Mouse (Mus musculus) stomach, postnatal 0 days (tissue): ENCODE results near the gene Scamp2. TPM values are rescaled to one million over a fixed set of nuclear protein-coding genes. Genes with fewer than 3 reads are reported as not detected.

Source experiments
- ATAC-seq: fragments of 200-750 bp; cut with Nextera tagmentation; 2 replicates; pipeline ENCODE4 v1.8.0; 2017; ENCODE audit not compliant: low FRiP score, low TSS enrichment
- DNase-seq: peaks from one replicate; pipeline ENCODE4 v3.0.0-alpha.2; 2016; ENCODE audit warnings: low spot score
- H3K27ac ChIP-seq: fragments of 300-500 bp; sonication (generic); replicated peaks from 2 replicates; pipeline ENCODE4 v1.5.1; 2014; ENCODE audit warnings: mild to moderate bottlenecking, control low read depth
- H3K27me3 ChIP-seq: fragments of 300-500 bp; sonication (generic); 2 replicates; pipeline ENCODE4 v1.6.1; 2014; ENCODE audit warnings: low read length; ENCODE audit not compliant: control insufficient read depth, insufficient read depth
- H3K36me3 ChIP-seq: fragments of 300-500 bp; sonication (generic); 2 replicates; pipeline ENCODE4 v1.6.1; 2014; ENCODE audit warnings: low read length, mixed read lengths; ENCODE audit not compliant: control insufficient read depth, insufficient read depth
- H3K4me1 ChIP-seq: fragments of 300-500 bp; sonication (generic); replicated peaks from 2 replicates; pipeline ENCODE4 v1.6.1; 2014; ENCODE audit warnings: antibody characterized with exemption; ENCODE audit not compliant: control insufficient read depth, insufficient read depth
- H3K4me2 ChIP-seq: fragments of 300-500 bp; sonication (generic); replicated peaks from 2 replicates; pipeline ENCODE4 v1.6.1; 2014; ENCODE audit warnings: low read depth, mild to moderate bottlenecking, control low read depth, moderate library complexity
- H3K4me3 ChIP-seq: fragments of 300-500 bp; sonication (generic); 2 replicates; pipeline ENCODE4 v1.5.1; 2014; ENCODE audit warnings: low read depth, low read length, control low read depth
- H3K9ac ChIP-seq: fragments of 300-500 bp; sonication (generic); 2 replicates; pipeline ENCODE4 v1.6.1; 2014; ENCODE audit warnings: mild to moderate bottlenecking, low read length, control low read depth, mixed read lengths
- H3K9me3 ChIP-seq: fragments of 300-500 bp; sonication (generic); 2 replicates; pipeline ENCODE4 v1.6.1; 2016; ENCODE audit warnings: low read length; ENCODE audit not compliant: control insufficient read depth
- CTCF ChIP-seq: IDR thresholded peaks from 2 replicates; pipeline ENCODE4 v1.5.1; 2016; ENCODE audit warnings: antibody characterized with exemption, low read depth, mild to moderate bottlenecking, moderate library complexity
- EP300 ChIP-seq: optimal IDR thresholded peaks from 2 replicates; pipeline ENCODE3; 2016; ENCODE audit warnings: antibody characterized with exemption
- WGBS: fragments of 180-500 bp; shearing (Covaris S2); extraction: QIAGEN DNeasy Blood & Tissue Kit; methylation state at CpG from one replicate; pipeline ENCODE4 v1.1.7; 2014; 5-methylcytosine and 5-hydroxymethylcytosine counted together
- polyA plus RNA-seq: library from polyadenylated mRNA; unstranded; fragments of >200 nt; fragmentation: Nextera tagmentation; extraction: Ambion mirVana; gene quantifications from 2 replicates; pipeline ENCODE4 v1.2.1, GENCODE M21; 2015

Gene Scamp2
- polyA plus RNA-seq, 1 experiment from 2014 or later = 102 TPM

DNA sequence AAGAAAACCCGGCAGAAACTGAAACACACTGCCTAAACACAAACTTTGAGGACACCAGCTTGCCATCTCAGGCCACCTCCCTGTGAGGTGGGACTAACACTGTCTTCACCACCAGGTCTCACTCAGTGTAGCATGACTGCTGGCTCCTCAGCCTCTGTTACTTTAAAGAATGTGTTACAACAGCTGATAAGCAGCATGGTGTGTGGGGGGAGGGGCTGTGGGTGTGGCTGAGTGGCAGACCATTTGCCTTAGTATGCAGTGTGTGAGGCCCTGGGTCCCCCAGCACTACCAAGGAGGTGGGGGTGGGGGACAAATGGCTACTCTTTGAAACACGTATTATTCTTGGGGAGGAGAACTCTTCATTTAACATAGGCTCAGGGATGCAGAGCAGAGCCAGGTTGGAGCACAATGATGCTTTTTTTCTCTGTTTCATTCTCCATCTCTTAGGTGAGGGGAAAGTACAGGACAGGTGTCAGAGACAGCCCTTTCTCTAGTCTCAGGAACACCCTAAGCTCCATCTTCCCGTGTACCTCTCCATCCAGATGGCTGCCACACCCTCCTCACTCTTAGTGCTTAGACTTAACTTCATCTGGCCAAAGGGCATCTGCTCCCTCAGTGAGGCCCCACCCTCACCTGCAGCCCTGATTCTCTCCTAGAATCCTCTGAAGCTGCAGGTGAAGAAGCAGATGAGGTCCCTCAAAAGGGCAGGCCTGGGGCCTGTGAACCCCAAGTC is 40.0 kb downstream of the Scamp2 start:
- DNase-seq = peak; percentile 55
- no peaks in the 10 kb centered on the region for H3K4me1 ChIP-seq
- H3K4me2 ChIP-seq = no peak overlapping the region
- TF ChIP-seq EP300 = no peak
- no peak for TF ChIP-seq CTCF
- no peak overlapping the region for H3K4me3 ChIP-seq
- H3K36me3 ChIP-seq = no peaks in the 10 kb centered on the region
- no peak overlapping the region for H3K9ac ChIP-seq
- 6% methylated on average over 3 of the region's 3 CpGs for WGBS
- no peaks in the 10 kb centered on the region for H3K27me3 ChIP-seq
- H3K9me3 ChIP-seq = no peaks in the 10 kb centered on the region
- no peak for ATAC-seq
- no peak overlapping the region for H3K27ac ChIP-seq

DNA sequence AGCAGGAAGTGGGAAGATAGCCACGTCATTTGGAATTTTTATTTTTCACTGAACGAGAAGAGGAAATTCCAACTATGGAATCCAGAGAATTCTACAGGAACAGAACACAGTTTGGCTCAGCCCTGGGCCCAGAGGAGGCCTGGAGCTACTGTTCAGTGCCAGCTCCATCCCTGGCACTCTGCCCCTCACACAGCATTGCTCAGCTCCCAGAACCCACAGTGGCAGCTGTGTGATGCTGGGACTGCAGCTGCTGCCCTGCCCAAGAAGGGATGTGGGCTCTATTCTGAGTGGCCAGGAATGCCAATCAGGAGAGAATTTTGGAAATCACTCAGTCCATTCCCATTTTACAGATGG is 40.6 kb downstream of the Scamp2 start:
- H3K4me1 ChIP-seq = no peaks in the 10 kb centered on the region
- peaks cover 2% of the 10 kb centered on the region; the same call in 1 of the 2 replicates for H3K27me3 ChIP-seq
- no peak for TF ChIP-seq EP300
- TF ChIP-seq CTCF = no peak
- H3K4me3 ChIP-seq = no peak overlapping the region
- DNase-seq = no peak
- H3K27ac ChIP-seq = no peak overlapping the region
- no peak for ATAC-seq
- H3K9me3 ChIP-seq = no peaks in the 10 kb centered on the region
- 25% methylated on average over 2 of the region's 2 CpGs for WGBS
- no peaks in the 10 kb centered on the region for H3K36me3 ChIP-seq
- no peak overlapping the region for H3K4me2 ChIP-seq
- no peak overlapping the region for H3K9ac ChIP-seq

DNA sequence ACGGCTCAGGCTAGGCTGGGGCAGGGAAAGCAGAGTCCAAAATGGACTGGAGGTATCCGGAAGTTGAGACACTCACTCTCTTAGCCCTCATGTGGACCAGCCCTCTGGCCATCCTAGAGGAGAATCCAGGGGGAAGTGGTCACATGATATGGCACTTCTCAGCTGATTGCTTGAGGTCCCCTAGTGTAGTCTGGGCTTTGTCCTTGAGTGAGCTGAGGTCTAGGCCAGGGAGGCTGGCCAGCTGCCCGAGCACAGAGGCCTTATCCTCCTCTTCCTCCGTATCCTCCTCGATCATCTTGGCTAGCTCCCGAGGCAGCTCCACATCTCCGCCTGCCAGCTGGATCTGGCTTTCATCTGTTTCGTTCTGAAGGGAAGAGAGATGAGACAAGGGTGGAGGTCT is 41.4 kb downstream of the Scamp2 start:
- H3K27ac ChIP-seq = no peak overlapping the region
- WGBS = 63% methylated on average over 8 of the region's 8 CpGs
- H3K4me2 ChIP-seq = no peak overlapping the region
- no peak overlapping the region for H3K9ac ChIP-seq
- no peaks in the 10 kb centered on the region for H3K4me1 ChIP-seq
- ATAC-seq (no peak), DNase-seq (no peak)
- no peak overlapping the region for H3K4me3 ChIP-seq
- TF ChIP-seq CTCF = no peak
- no peak for TF ChIP-seq EP300
- no peaks in the 10 kb centered on the region for H3K9me3 ChIP-seq
- peaks cover 3% of the 10 kb centered on the region; the same call in 1 of the 2 replicates for H3K27me3 ChIP-seq
- H3K36me3 ChIP-seq = no peaks in the 10 kb centered on the region

DNA sequence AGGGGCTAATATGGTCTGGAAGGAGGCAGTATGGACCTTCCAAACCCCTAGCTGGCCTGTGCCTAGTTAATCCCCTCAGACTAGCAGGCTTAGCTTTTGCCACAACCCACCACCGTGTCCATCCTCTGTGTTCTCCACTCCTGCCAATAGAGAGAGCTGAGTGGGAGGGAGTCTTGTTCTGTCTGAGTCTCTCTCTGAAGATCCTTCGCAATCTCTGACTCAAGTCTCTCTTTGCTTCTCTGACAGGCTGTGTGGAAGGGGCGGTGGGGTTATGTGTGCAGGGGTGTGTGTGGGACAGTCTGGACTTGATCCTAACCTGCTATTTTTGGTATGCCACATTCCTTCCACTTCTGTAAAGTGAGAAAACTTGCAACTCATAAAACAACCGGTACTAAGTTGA is 44.1 kb downstream of the Scamp2 start:
- TF ChIP-seq CTCF = no peak
- TF ChIP-seq EP300 = no peak
- Histone ChIP-seq H3K4me3 (no peak overlapping the region), H3K36me3 (no peaks in the 10 kb centered on the region), H3K27ac (no peak overlapping the region), H3K4me2 (no peak overlapping the region), H3K4me1 (no peaks in the 10 kb centered on the region), H3K9me3 (no peaks in the 10 kb centered on the region), H3K27me3 (peaks cover 3% of the 10 kb centered on the region; the same call in 1 of the 2 replicates), H3K9ac (no peak overlapping the region)
- ATAC-seq (no peak), DNase-seq (no peak)
- WGBS = 83% methylated on average over 4 of the region's 4 CpGs

DNA sequence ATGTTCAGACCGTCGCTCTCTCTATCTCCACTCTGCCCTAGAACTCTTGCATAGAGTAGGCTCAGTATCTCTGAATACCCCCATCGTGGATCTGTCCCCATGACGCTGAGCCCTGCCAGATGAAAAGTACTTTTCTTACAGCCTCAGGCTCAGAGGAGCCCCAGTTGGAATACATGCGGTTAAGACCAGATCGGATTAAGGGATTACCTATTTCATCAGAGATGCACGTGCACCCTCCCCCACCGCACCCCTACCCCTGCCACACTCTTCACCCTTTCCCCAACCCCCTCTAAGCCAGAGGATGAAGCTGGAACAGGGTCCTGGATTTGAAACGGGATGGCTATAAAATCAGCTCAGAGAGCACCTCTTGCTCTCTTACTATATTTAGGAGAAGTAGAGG is 44.8 kb downstream of the Scamp2 start:
- 18% methylated on average over 9 of the region's 9 CpGs for WGBS
- ATAC-seq = no peak
- H3K4me2 ChIP-seq = no peak overlapping the region

DNA sequence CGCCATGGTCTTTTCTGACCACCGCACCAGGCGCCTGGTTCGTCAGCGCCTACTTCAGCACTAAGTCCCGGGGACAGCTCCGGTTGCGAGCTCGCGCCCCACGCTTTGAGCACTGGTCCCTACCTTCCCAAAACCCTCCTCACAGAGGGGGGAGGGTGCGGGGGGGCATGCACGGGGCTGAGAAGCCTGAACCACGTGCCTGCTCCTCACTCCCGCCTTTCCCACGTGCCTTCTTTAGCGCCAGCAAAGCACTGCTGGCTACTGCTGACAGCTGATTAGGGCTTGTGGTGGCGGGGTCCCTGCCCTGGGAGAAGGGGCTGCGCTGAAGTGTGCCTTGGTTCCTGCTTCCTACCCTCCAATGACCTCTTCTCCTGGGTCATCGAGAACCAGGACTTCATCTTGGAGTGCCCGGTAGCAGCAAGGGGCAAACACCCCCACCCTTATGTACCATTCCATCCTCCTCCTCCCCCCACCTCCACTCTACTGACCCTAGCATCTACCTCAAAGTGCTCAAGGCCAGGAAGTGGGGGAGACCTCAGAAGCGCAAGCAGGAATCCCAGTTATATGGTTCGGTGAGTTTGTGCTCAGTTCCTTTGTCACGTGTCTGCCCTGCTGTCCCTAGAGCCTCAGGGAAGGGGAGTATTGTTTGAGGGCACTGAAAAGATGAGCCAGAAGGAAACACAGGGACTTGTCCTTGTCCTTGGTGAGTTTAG is 45.6 kb downstream of the Scamp2 start, which contains the start of gene Cplx3:
Cplx3 (minus strand) TSS at position 143 of the 713 bp plus-strand sequence.
- Histone ChIP-seq H3K4me1 (no peaks in the 10 kb centered on the region), H3K27me3 (peaks cover 3% of the 10 kb centered on the region; the same call in 1 of the 2 replicates), H3K36me3 (no peaks in the 10 kb centered on the region), H3K4me3 (no peak within 1 kb of the TSS), H3K9ac (no peak within 1 kb of the TSS), H3K27ac (no peak within 1 kb of the TSS), H3K4me2 (no peak within 1 kb of the TSS), H3K9me3 (no peaks in the 10 kb centered on the region)
- TF ChIP-seq CTCF = peak; percentile 21; the same call in 1 of the 2 replicates
- no peak for TF ChIP-seq EP300
- ATAC-seq (peak; percentile 83), DNase-seq (peak; percentile 83)
- 10% methylated on average over 24 of the region's 24 CpGs for WGBS

More for the DNA sequence above, 44.8 kb downstream of the Scamp2 start:
- Histone ChIP-seq H3K27ac (no peak overlapping the region), H3K4me3 (no peak overlapping the region), H3K27me3 (peaks cover 3% of the 10 kb centered on the region; the same call in 1 of the 2 replicates), H3K9ac (no peak overlapping the region), H3K9me3 (no peaks in the 10 kb centered on the region), H3K4me1 (no peaks in the 10 kb centered on the region), H3K36me3 (no peaks in the 10 kb centered on the region)
- no peak for TF ChIP-seq EP300
- no peak for TF ChIP-seq CTCF
- no peak for DNase-seq
